Mouse (Mus musculus): Measurements from ENCODE around the gene Scarf1.

DNA sequence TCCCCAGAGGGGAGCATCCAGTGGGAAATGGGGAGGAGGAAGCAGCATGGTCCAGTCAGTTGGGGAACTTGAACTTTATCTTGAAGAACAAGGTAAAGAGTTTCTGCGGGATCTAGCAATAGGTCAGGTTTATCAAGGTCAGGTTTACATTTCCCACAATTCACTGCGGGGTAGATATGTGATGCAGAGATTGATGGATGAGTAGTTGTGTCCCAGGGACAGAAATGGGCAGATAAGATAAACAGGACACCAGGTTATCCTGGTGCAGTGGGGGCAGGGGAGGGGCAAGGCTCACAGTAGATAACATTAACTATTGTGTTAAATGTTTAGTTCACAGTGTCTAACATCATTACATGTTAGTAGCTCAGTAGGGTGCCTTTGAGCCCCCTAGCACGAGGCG lies 16.4 kb downstream of the Scarf1 start:
- TF ChIP-seq CTCF (IDR thresholded peaks at IDR 0.05; ENCODE audit: control insufficient read depth, insufficient read depth, low read length) = no peak
- TF ChIP-seq POLR2A (IDR thresholded peaks at IDR 0.05; ENCODE audit: borderline replicate concordance, control insufficient read depth, low read depth, low read length) = no peak
